Mouse (Mus musculus) kidney, embryonic 14.5 days (tissue): ENCODE data around the gene Spp1. TPM values are rescaled to one million over a fixed set of nuclear protein-coding genes. Genes with fewer than 3 reads are reported as not detected.

Experiments
- polyA plus RNA-seq: library from polyadenylated mRNA; unstranded; fragments of >200 nt; fragmentation: Nextera tagmentation; extraction: Ambion mirVana; gene quantifications from 2 replicates; pipeline ENCODE4 v1.2.1, GENCODE M21; 2014

Spp1 gene
- polyA plus RNA-seq, 1 experiment from 2014 or later: 6.7 TPM

Other genes starting within 250 kb of the Spp1 start
- not detected in 2 replicates for gene Dmp1, start 232.5 kb upstream of the Spp1 start, polyA plus RNA-seq
- gene Ibsp, start 135.9 kb upstream of the Spp1 start, polyA plus RNA-seq: not detected in 2 replicates
- not detected in 2 replicates for gene Mepe, start 109.8 kb upstream of the Spp1 start, polyA plus RNA-seq
- 15.3 and 29.3 TPM in 2 replicates for gene Pkd2, start 24.3 kb downstream of the Spp1 start, polyA plus RNA-seq
- 15.9 and 16.3 TPM in 2 replicates for gene BC005561, start 73.2 kb downstream of the Spp1 start, polyA plus RNA-seq